Mouse (Mus musculus) intestine, embryonic 14.5 days (tissue): ENCODE measurements at regions not wholly inside any gene's neighbourhood (a gene's known extent, or its start where the extent isn't known, plus 50 kb on each side); places are given as distances from the start of the nearest gene placed in this dataset.
"Not testable (repeated sequence)": the region's sequence is repeated elsewhere in the genome, so short reads cannot be mapped to it uniquely, and the experiment has no call there.

Experiments
- ATAC-seq: fragments of 200-750 bp; cut with Nextera tagmentation; replicated peaks from 2 replicates; pipeline ENCODE4 v1.8.0; 2017; ENCODE audit warnings: low read depth, moderate number of reproducible peaks, moderate TSS enrichment, moderate library complexity; ENCODE audit not compliant: low FRiP score, low TSS enrichment
- DNase-seq: peaks from one replicate; pipeline ENCODE4 v3.0.0-alpha.2; 2018; ENCODE audit warnings: low spot score
- H3K27ac ChIP-seq: fragments of 300-500 bp; sonication (generic); 2 replicates; pipeline ENCODE4 v1.5.1; 2014; ENCODE audit warnings: low read depth, mild to moderate bottlenecking, control low read depth
- H3K27me3 ChIP-seq: fragments of 300-500 bp; sonication (generic); replicated peaks from 2 replicates; pipeline ENCODE4 v1.6.1; 2014; ENCODE audit warnings: low read length, control low read depth; ENCODE audit not compliant: control insufficient read depth, insufficient read depth
- H3K36me3 ChIP-seq: fragments of 300-500 bp; sonication (generic); 2 replicates; pipeline ENCODE4 v1.6.1; 2014; ENCODE audit warnings: low read length, control low read depth; ENCODE audit not compliant: control insufficient read depth, insufficient read depth
- H3K4me1 ChIP-seq: fragments of 300-500 bp; sonication (generic); replicated peaks from 2 replicates; pipeline ENCODE4 v1.6.1; 2014; ENCODE audit warnings: low read length, control low read depth, mixed read lengths; ENCODE audit not compliant: control insufficient read depth, insufficient read depth
- H3K4me2 ChIP-seq: fragments of 300-500 bp; sonication (generic); 2 replicates; pipeline ENCODE4 v1.6.1; 2014; ENCODE audit warnings: low read length
- H3K4me3 ChIP-seq: fragments of 300-500 bp; sonication (generic); 2 replicates; pipeline ENCODE4 v1.5.1; 2014; ENCODE audit warnings: low read depth, low read length, control low read depth, mixed read lengths
- H3K9ac ChIP-seq: fragments of 300-500 bp; sonication (generic); 2 replicates; pipeline ENCODE4 v1.6.1; 2014; ENCODE audit warnings: mild to moderate bottlenecking, low read length
- H3K9me3 ChIP-seq: fragments of 300-500 bp; sonication (generic); 2 replicates; pipeline ENCODE4 v1.6.1; 2016; ENCODE audit warnings: low read length, control low read depth; ENCODE audit not compliant: control insufficient read depth
- WGBS: fragments of 180-500 bp; shearing (Covaris S2); extraction: QIAGEN DNeasy Blood & Tissue Kit; methylation state at CpG from one replicate; pipeline ENCODE4 v1.1.7; 2014; 5-methylcytosine and 5-hydroxymethylcytosine counted together

DNA sequence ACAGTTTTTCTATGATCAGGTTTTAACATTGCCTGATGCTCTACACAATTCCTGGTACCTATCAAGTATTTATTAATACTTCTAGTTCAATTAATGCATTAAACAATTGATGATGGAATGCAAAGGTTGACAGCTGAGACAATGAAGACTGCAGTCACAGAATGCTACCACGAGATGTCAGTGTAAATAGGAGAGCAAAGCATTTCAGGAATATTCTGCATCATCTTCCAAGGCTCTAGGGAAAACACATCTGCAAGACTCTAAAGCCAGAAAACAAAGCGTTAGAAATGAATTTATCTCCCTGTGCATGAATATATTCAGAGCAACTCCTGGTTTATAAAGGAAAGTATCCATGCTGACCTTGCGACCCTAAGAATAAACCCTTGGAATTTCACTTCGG is 210.6 kb downstream of the Trib2 start:
- no peak overlapping the region for H3K4me3 ChIP-seq
- no peak for ATAC-seq
- WGBS: 51% methylated on average over 4 of the region's 4 CpGs
- H3K27me3 ChIP-seq: no peaks in the 10 kb centered on the region
- H3K36me3 ChIP-seq: no peaks in the 10 kb centered on the region
- H3K4me1 ChIP-seq: no peaks in the 10 kb centered on the region
- no peaks in the 10 kb centered on the region for H3K9me3 ChIP-seq
- no peak overlapping the region for H3K27ac ChIP-seq
- no peak overlapping the region for H3K4me2 ChIP-seq
- no peak overlapping the region for H3K9ac ChIP-seq
- no peak for DNase-seq

DNA sequence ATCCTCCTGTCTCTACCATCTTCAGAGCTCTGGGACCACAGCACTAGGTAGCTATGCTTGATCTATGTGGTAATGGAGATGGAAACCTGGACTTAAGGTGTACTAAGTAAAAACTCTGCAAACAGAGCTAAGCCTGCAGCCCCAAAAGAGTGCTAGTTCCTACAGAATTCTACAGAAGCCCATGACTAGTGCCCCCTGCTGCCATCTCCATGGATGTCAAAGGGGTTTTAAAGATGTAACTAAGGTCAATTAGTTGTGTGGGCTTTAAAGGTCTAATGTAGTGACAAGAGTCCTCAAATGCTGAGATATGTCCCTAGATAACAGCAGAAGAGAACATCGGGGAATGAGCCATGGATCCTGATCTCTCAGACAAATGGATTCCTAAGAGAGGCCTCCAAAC is 212.1 kb downstream of the Trib2 start:
- Histone ChIP-seq H3K27ac (no peak overlapping the region), H3K9ac (no peak overlapping the region), H3K4me1 (no peaks in the 10 kb centered on the region), H3K9me3 (no peaks in the 10 kb centered on the region), H3K4me3 (no peak overlapping the region), H3K36me3 (no peaks in the 10 kb centered on the region), H3K27me3 (no peaks in the 10 kb centered on the region), H3K4me2 (no peak overlapping the region)
- DNase-seq (no peak), ATAC-seq (no peak)
- 92% methylated on average over 1 of the region's 1 CpGs for WGBS

DNA sequence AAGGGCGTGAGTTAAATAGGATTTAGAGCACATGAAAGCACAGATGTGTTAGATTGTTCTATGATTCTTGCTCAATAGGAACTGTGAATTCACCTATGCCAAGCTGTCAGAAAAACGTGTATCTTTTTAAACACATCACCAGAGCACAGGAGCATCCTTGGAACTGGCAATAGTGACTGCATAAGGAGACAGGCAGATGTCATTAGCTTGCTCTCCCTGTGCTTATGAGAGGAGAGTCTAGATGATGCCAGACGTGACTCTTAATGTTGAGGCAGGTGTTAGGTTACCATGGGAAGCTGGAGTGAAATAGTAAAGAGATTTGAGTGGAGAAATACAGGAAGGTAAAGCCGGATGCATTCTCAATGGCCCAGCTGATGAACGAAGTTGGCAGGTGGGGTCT is 212.8 kb downstream of the Trib2 start:
- WGBS: 63% methylated on average over 5 of the region's 5 CpGs
- H3K4me1 ChIP-seq: no peaks in the 10 kb centered on the region
- H3K27me3 ChIP-seq: no peaks in the 10 kb centered on the region
- H3K27ac ChIP-seq: no peak overlapping the region
- H3K4me2 ChIP-seq: no peak overlapping the region
- no peak for DNase-seq
- no peak overlapping the region for H3K4me3 ChIP-seq
- no peak for ATAC-seq
- H3K36me3 ChIP-seq: no peaks in the 10 kb centered on the region
- no peaks in the 10 kb centered on the region for H3K9me3 ChIP-seq
- H3K9ac ChIP-seq: no peak overlapping the region

DNA sequence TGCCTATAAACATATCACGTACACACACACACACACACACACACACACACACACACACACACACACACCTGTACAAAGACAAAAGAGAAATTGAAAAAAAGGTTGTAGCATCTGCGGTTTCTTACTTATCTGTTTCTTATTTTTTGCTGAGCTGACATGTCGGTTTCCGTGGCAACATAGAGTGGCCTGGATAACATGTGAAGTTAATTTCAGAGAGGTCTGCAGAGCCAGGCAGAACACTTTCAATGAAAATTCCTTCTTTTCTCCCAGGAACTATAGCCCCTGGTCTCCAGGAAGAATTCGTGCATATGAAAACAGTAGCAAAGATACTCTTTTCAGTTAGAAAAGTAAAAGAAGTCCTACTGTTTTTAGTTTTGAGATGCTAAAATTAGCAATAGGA is 213.4 kb downstream of the Trib2 start:
- H3K36me3 ChIP-seq: no peaks in the 10 kb centered on the region
- no peaks in the 10 kb centered on the region for H3K4me1 ChIP-seq
- H3K9ac ChIP-seq: no peak overlapping the region
- 52% methylated on average over 5 of the region's 5 CpGs for WGBS
- DNase-seq: no peak
- H3K4me2 ChIP-seq: no peak overlapping the region
- no peaks in the 10 kb centered on the region for H3K9me3 ChIP-seq
- H3K27me3 ChIP-seq: no peaks in the 10 kb centered on the region
- no peak overlapping the region for H3K4me3 ChIP-seq
- H3K27ac ChIP-seq: no peak overlapping the region
- no peak for ATAC-seq

DNA sequence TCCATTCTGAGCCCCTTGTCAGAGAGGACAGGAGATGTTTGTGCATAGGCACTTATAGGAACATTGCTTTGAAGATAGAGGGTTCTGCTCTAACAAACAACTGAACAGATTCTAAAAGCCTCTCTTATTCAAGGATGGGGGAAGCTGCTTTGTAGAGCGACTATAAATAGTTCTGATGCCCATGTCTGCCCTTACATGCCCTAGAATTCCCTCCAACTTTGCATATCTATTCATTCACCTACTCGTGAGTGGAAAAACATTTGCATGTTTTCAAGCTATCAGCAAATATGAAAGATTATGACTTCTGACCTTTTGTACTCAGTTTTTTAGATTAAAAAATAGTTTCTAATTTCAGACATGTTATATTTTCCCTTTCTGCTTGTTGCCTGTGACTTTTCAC is 222.0 kb downstream of the Trib2 start:
- Histone ChIP-seq H3K4me1 (no peaks in the 10 kb centered on the region), H3K36me3 (no peaks in the 10 kb centered on the region), H3K27ac (no peak overlapping the region), H3K4me2 (no peak overlapping the region), H3K9ac (no peak overlapping the region), H3K4me3 (no peak overlapping the region), H3K27me3 (no peaks in the 10 kb centered on the region), H3K9me3 (no peaks in the 10 kb centered on the region)
- 51% methylated on average over 2 of the region's 2 CpGs for WGBS
- ATAC-seq (no peak), DNase-seq (no peak)

DNA sequence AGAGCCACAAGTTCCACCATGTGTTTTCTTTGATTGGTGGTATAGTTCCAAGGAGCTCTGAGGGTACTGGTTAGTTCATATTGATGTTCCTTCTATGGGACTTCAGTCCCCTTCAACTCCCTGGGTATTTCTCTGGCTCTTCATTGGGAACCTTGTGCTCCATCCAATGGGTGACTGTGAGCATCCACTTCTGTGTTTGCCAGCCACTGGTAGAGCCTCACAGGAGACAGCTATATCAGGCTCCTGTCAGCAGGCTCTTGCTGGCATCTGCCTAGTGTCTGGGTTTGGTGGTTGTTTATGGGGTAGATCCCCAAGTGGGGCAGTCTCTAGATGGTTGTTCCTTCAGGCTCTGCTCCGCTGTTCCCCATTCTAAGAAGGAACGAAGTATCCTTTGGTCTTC is 228.9 kb downstream of the Trib2 start:
- not testable (repeated sequence) for H3K27me3 ChIP-seq, ATAC-seq, H3K4me1 ChIP-seq, H3K9ac ChIP-seq, DNase-seq, H3K27ac ChIP-seq, H3K4me2 ChIP-seq, H3K36me3 ChIP-seq, H3K4me3 ChIP-seq, H3K9me3 ChIP-seq
- 90% methylated on average over 2 of the region's 2 CpGs for WGBS

DNA sequence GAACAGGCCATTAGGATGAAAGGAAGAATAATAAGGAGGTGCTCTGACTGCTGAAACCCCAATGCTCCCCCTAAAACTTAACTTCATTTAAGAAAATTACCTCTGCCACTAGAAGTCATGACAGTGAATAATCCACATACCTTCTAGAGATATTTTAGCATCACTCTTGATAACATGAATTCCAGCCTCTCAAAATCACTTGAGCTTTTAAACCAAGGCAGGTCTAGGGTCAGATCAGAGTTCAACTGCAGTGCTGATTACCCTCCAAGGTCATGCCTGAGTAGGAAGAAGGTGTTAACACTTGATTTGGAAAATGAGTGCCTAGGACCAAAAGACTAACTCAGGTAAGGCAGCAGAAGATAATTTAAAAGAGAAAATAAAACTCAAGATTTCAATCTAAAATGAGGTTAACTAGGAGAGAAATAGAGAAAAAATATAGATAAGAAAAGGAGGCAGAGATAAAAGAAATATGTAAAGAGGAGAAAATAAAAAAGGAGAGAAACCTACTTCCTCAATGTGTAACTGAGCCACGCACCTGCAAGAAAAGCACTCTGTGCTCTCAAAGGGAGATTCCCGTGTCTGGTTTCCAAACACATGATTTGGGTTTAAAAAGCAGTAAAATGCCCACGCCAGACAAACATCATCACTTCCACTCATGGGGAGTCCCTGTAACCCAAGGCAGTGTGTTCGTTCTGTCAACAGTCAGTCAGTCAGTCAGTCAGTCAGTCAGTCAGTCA is 229.8 kb downstream of the Trib2 start:
- Histone ChIP-seq H3K27me3 (no peaks in the 10 kb centered on the region), H3K4me2 (no peak overlapping the region), H3K4me1 (no peaks in the 10 kb centered on the region), H3K9me3 (no peaks in the 10 kb centered on the region), H3K36me3 (no peaks in the 10 kb centered on the region), H3K27ac (no peak overlapping the region), H3K9ac (no peak overlapping the region), H3K4me3 (no peak overlapping the region)
- WGBS: 77% methylated on average over 4 of the region's 4 CpGs
- DNase-seq (no peak), ATAC-seq (no peak)

DNA sequence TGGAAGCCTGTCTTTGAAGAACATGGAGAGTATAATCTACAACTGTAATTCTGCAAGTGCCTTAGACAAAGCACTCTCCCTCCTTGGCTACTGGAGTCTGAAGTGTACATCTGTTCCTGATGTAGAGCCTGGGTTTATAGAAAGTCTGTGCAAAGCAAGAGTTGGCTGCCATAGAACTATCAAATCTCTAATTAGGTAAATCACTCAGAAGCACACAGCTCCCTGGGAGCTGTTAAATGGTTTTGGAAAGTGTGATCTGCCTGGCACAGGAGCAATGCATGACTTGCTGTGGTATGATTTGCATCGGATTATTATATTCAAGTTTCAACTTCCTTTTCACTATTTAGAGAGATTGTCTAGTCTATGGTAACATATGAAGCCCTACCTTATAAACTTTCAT is 230.9 kb downstream of the Trib2 start:
- WGBS: 86% methylated on average over 1 of the region's 1 CpGs
- Histone ChIP-seq H3K4me3 (no peak overlapping the region), H3K27me3 (no peaks in the 10 kb centered on the region), H3K9me3 (no peaks in the 10 kb centered on the region), H3K27ac (no peak overlapping the region), H3K4me1 (no peaks in the 10 kb centered on the region), H3K36me3 (no peaks in the 10 kb centered on the region), H3K9ac (no peak overlapping the region), H3K4me2 (no peak overlapping the region)
- ATAC-seq: no peak
- DNase-seq: no peak

DNA sequence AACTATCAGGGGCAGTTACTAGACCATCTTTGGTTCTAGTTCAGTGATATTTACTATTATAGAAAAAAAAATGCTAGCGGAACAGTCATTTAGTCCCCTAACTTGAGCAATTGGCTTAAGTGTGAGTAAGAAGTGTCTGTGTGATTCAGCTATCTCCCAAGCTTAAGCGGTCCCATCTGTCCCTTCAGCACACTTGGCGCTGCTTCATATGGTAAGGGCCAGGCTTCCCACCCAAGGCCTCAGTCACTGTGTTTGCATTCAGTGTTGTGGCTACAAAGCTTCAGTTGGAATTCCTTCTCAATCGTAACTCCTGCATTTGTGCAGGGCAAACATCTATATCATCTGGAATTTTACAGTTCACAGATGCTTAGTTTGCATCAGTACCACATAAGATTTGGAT is 232.0 kb downstream of the Trib2 start:
- Histone ChIP-seq H3K27me3 (no peaks in the 10 kb centered on the region), H3K4me2 (no peak overlapping the region), H3K27ac (no peak overlapping the region), H3K9me3 (no peaks in the 10 kb centered on the region), H3K9ac (no peak overlapping the region), H3K4me1 (no peaks in the 10 kb centered on the region), H3K4me3 (no peak overlapping the region), H3K36me3 (no peaks in the 10 kb centered on the region)
- ATAC-seq (no peak), DNase-seq (no peak)
- WGBS: 88% methylated on average over 4 of the region's 4 CpGs
